Mouse (Mus musculus): ENCODE measurements around the gene Tbc1d9b. TPM values are rescaled to one million over a fixed set of nuclear protein-coding genes. Genes with fewer than 3 reads are reported as not detected.
A peak's percentile ranks its signal among the peaks of the same experiment; 100 is the strongest.
"Not testable (repeated sequence)": the region's sequence is repeated elsewhere in the genome, so short reads cannot be mapped to it uniquely, and the experiment has no call there.

Gene Tbc1d9b
- total RNA-seq, 1 experiment from 2014 or later = 34.9 TPM

GRCm38 (mm10) chr11:50162338-50163050 is 31.3 kb downstream of the Tbc1d9b start:
- no peak for ATAC-seq (replicated peaks; ENCODE audit: insufficient number of reproducible peaks, low FRiP score, low TSS enrichment, poor library complexity, severe bottlenecking)

- no peak for ATAC-seq (replicated peaks; ENCODE audit: insufficient number of reproducible peaks, low FRiP score, low TSS enrichment, poor library complexity, severe bottlenecking)
Measured at GRCm38 (mm10) chr11:50168352-50168751, 37.2 kb downstream of the Tbc1d9b start.

GRCm38 (mm10) chr11:50174111-50174729 is 43.0 kb downstream of the Tbc1d9b start, which contains the start of gene Mrnip:
Mrnip (plus strand) TSS chr11:50174444.
- not testable (repeated sequence) for ATAC-seq (replicated peaks; ENCODE audit: insufficient number of reproducible peaks, low FRiP score, low TSS enrichment, poor library complexity, severe bottlenecking)

GRCm38 (mm10) chr11:50174730-50175187 is 43.6 kb downstream of the Tbc1d9b start:
- ATAC-seq (replicated peaks; ENCODE audit: insufficient number of reproducible peaks, low FRiP score, low TSS enrichment, poor library complexity, severe bottlenecking) = peak; percentile 98

- ATAC-seq (replicated peaks; ENCODE audit: insufficient number of reproducible peaks, low FRiP score, low TSS enrichment, poor library complexity, severe bottlenecking) = no peak
Measured at GRCm38 (mm10) chr11:50176351-50176750, 45.2 kb downstream of the Tbc1d9b start.

DNA sequence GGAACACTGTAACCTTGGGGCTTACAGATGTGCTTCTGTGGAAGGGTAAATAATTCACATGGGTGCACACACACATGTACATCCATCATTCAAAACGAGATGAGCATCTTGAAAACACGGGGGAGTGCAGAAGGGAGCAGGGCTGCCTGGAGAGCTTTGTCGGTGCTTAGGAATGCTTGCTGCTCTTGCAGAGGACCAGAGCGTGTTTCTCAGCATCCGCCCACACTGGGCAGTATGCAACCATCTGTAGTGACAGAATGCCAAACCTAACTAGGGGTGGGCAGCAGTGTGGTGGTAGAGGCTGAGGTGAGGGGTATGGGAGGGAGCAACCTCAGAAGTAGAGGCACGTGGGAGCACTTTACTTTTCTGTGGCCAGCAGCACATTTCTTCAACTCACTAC is 45.9 kb downstream of the Tbc1d9b start:
- no peak for ATAC-seq (replicated peaks; ENCODE audit: insufficient number of reproducible peaks, low FRiP score, low TSS enrichment, poor library complexity, severe bottlenecking)

- ATAC-seq (replicated peaks; ENCODE audit: insufficient number of reproducible peaks, low FRiP score, low TSS enrichment, poor library complexity, severe bottlenecking) = no peak
Measured at GRCm38 (mm10) chr11:50178532-50179488, 47.6 kb downstream of the Tbc1d9b start.

- ATAC-seq (replicated peaks; ENCODE audit: insufficient number of reproducible peaks, low FRiP score, low TSS enrichment, poor library complexity, severe bottlenecking) = no peak
Measured at GRCm38 (mm10) chr11:50180478-50181231, 49.5 kb downstream of the Tbc1d9b start.

DNA sequence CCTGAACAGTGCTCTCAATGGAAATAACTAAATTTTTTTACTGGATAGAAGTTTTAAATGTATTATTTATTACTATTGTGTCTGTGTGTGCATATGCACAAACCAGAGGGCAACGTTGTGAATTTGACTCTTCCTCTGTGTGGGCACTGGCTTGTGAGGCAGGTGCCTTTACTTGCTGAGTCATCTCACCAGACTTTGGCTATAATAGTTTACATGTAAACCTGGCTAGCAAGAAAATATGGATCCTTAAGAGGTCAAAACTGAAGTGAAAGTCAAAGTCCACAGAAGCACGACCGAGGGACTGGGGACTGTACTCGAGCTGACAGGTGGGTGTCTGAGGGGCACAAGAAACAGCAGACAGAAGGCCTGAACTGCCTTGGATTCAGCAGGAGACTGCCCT is 51.5 kb downstream of the Tbc1d9b start:
- ATAC-seq (replicated peaks; ENCODE audit: insufficient number of reproducible peaks, low FRiP score, low TSS enrichment, poor library complexity, severe bottlenecking) = no peak

- no peak for ATAC-seq (replicated peaks; ENCODE audit: insufficient number of reproducible peaks, low FRiP score, low TSS enrichment, poor library complexity, severe bottlenecking)
Measured at GRCm38 (mm10) chr11:50184788-50185187, 53.6 kb downstream of the Tbc1d9b start.

DNA sequence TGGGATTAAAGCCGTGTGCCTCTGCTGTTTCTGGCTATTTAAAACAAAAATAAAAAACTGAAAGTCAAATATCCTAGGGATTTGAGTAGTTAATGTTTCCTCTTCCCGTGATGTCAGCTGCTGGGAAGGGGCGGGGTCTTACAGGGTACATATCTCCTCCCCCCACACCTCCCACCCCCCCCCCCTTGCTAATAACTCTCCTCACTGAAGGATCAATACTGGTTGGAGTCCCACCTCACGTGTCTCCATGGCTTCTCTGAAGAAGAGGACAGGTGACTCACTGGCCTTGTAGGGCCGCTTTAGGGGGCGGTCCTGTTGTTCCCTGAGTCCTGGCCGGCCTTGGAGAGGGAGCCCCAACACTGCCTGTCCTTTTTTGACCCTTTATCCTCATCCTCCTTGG is 57.5 kb downstream of the Tbc1d9b start:
- no peak for ATAC-seq (replicated peaks; ENCODE audit: insufficient number of reproducible peaks, low FRiP score, low TSS enrichment, poor library complexity, severe bottlenecking)

DNA sequence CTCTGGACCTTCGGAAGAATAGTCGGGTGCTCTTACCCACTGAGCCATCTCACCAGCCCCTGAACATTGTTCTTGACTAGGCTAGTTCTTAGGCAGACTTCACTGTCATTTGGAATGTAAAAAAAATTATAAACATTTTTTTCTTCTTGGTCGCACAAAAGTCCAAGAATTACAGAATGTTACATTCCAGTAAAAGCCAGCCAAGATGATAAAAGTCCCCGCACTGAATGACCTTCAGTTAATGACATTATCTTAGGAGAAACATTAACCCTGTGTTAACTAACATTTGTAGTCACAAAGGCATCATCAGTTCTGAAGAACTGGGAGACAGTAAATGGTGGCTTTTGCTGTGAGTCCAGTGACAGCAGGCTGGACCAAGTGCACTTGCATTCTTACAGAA is 59.2 kb downstream of the Tbc1d9b start:
- no peak for ATAC-seq (replicated peaks; ENCODE audit: insufficient number of reproducible peaks, low FRiP score, low TSS enrichment, poor library complexity, severe bottlenecking)

GRCm38 (mm10) chr11:50192278-50192677 is 61.1 kb downstream of the Tbc1d9b start:
- ATAC-seq (replicated peaks; ENCODE audit: insufficient number of reproducible peaks, low FRiP score, low TSS enrichment, poor library complexity, severe bottlenecking) = no peak

DNA sequence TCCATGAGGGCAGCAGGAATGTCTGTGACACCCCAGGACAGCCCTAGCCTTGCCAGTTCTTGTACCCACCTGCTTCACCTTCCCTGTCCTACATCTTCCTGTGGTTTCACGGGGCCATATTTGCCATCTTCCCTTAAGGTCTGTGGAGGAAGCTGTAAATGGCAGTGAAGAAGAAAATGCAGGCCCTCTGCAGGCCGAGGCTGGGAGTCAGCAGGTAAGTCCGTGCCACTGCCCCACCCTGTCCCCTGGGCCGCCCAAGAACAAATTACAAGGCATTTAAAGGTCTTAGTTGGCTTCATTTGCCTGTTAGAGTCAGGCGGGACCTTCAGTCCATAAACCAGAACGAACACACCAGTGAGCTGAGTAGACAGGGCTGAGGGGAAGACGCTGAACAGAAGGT is 62.9 kb downstream of the Tbc1d9b start:
- ATAC-seq (replicated peaks; ENCODE audit: insufficient number of reproducible peaks, low FRiP score, low TSS enrichment, poor library complexity, severe bottlenecking) = no peak

DNA sequence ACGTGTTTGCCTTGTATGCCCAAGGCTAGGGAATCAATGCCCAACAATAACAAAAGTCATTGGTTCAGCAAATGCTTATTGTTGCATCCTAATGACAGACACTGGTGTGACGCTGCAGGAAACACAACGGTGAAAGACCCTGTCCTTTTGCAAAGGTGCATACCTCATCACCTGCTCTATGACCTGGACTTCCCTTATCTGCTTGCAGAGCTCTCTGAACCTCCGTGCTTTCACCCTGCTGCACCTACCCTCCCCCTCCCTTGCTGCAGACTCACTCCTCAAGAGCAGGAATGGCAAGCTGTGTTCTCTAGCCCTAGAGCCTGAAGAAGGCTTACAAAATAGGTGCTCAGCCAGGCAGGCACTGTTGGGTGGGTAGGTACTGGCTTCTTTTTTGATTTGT is 63.6 kb downstream of the Tbc1d9b start:
- ATAC-seq (replicated peaks; ENCODE audit: insufficient number of reproducible peaks, low FRiP score, low TSS enrichment, poor library complexity, severe bottlenecking) = no peak

DNA sequence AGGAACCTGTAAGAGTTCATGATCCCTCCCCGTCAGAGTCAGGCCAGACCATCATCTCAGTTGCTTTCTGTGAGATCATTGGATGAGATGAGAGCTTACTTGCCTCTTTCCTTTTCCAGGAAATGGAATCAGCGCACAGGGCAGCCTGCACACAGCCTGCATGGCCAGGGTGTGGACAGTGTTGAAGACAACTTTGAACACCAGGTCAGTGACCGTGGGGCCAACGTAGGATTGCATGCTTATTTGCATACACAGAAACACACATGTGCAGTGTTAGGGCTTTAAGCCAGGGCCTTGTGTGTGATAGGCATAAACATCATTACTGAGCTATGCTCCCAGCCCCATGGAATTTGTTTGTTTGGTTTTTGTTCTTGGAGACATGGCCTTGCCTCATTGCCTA is 66.3 kb downstream of the Tbc1d9b start:
- no peak for ATAC-seq (replicated peaks; ENCODE audit: insufficient number of reproducible peaks, low FRiP score, low TSS enrichment, poor library complexity, severe bottlenecking)

DNA sequence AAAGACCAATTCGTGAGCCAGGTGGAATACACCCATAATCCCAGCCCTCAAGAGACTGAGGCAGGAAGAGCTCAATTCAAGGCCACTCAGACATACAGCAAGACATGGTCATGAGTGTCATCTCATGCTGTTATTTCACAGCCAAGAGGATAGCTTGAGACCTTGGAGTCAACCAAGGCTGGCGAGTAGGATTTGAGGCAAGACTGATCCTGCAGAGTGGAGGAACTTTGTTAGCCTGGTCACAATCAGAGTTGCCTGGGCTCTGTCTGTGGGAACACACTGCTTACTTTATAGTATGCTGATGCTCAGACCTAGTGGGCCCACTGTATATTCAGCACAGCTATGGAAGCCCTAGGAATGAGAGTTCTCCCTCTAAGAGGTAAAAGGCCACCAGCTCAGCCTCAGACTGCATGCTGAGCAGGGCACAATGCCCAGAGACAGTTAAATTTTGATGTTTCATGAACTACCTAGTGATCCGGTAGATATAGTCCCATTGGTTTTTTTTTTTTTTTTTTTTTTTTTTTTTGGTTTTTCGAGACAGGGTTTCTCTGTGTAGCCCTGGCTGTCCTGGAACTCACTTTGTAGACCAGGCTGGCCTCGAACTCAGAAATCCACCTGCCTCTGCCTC is 67.1 kb downstream of the Tbc1d9b start:
- ATAC-seq (replicated peaks; ENCODE audit: insufficient number of reproducible peaks, low FRiP score, low TSS enrichment, poor library complexity, severe bottlenecking) = no peak

DNA sequence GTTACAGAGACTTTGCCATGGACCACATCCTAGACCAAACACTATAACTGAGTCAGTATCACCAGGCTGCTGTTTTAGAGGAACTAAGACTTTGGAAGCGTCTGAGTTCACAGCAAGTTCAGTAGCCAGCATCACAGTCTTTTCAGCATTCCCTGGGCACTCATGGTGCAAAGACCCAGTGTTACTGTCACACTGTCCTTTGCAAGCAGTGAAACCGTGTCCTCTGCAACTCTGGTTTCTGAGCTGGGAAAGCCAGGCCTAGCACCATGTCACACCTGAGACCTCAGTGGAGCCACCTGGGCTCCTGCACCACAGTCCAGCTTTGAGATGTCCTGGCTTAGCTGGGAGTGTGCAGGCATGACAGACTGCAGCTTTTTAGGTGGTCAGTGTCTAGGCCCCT is 67.7 kb downstream of the Tbc1d9b start:
- ATAC-seq (replicated peaks; ENCODE audit: insufficient number of reproducible peaks, low FRiP score, low TSS enrichment, poor library complexity, severe bottlenecking) = no peak

Measured in monocyte, adult 5-6 weeks (primary cell).